Mouse (Mus musculus) myocyte (in vitro differentiated cells): ENCODE measurements around the gene Itga2.

Experiments
- CEBPB ChIP-seq: IDR thresholded peaks from 2 replicates; pipeline ENCODE4 v1.6.1; 2011; ENCODE audit warnings: mild to moderate bottlenecking, moderate library complexity; ENCODE audit not compliant: poor library complexity, insufficient read depth, severe bottlenecking
- E2F4 ChIP-seq: IDR thresholded peaks from one replicate; pipeline ENCODE4 v1.6.1; 2011; ENCODE audit warnings: mild to moderate bottlenecking, control low read depth, moderate library complexity; ENCODE audit not compliant: insufficient read depth
- MYOD1 ChIP-seq, 3 experiments: IDR thresholded peaks; one replicate each; pipeline ENCODE4 v1.6.1; 2011; ENCODE audit warnings: control low read depth in 2 of 3, low read depth in 2 of 3, mild to moderate bottlenecking in 2 of 3, moderate library complexity in 1 of 3; ENCODE audit not compliant: insufficient read length in 2 of 3, control insufficient read depth in 1 of 3
- POLR2A ChIP-seq: IDR thresholded peaks from one replicate; pipeline ENCODE4 v1.6.1; 2011; ENCODE audit warnings: low read depth, mild to moderate bottlenecking, control low read depth, moderate library complexity; ENCODE audit not compliant: insufficient read length
- USF1 ChIP-seq: IDR thresholded peaks from one replicate; pipeline ENCODE4 v1.6.1; 2011; ENCODE audit warnings: low read depth, mild to moderate bottlenecking, control low read depth, moderate library complexity

DNA sequence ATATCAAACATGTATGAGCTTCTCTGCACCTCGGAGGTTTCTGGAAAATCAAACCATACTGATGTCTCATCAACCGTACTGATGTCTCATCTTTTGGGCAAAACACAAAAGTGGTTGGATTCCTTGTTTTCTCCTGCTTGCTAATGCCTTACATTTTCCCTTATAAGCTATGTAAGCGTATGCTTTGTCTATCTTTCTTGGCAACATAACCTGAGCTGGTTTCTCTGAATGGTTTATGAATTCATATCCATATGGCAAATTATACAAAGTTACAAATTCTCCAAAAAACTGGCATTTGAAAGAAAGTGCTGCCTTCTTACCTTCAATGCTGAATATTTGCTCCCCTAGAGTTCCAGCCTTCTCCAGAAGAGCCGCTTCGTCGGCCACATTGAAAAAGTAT is 57.2 kb downstream of the Itga2 start:
- TF ChIP-seq MYOD1 (IDR thresholded peaks at IDR 0.05; ENCODE audit: control insufficient read depth in 1 of 3, insufficient read length in 2 of 3, low read depth in 2 of 3) (no peak), POLR2A (no peak), E2F4 (no peak), CEBPB (no peak), USF1 (no peak)
